Mouse (Mus musculus): ENCODE results near the gene Fam3c.
A peak's percentile ranks its signal among the peaks of the same experiment; 100 is the strongest.
"Not testable (repeated sequence)": the region's sequence is repeated elsewhere in the genome, so short reads cannot be mapped to it uniquely, and the experiment has no call there.

Gene Fam3c

DNA sequence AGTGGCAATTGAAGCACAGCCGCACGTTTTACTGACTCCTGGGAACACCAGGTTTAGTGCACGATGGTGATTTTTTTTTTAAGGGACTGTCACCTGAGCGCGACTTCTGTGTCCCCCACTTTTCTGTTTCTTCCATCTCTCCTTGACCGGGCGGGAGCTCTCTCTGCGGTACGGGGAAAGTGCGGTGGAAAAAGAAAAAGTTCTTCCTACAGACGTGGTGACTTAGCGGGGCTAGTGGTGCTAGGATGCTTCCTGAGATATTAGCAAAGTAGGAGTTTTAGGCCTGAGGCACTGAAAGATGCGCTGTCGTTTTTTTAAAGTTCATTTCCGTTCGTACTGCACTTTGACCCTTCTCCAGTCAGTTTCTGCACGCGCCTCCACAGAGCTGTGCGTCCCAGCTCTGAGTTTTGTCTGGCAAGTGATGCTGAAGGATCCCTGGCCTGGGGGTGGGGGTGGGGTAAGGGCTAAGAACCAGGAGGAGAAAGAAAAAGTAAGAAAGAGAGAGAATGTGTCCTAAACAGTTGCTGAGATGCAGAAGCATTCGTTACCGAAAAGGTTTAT is 66.5 kb downstream of the Fam3c start:
- no peak for DNase-seq

DNA sequence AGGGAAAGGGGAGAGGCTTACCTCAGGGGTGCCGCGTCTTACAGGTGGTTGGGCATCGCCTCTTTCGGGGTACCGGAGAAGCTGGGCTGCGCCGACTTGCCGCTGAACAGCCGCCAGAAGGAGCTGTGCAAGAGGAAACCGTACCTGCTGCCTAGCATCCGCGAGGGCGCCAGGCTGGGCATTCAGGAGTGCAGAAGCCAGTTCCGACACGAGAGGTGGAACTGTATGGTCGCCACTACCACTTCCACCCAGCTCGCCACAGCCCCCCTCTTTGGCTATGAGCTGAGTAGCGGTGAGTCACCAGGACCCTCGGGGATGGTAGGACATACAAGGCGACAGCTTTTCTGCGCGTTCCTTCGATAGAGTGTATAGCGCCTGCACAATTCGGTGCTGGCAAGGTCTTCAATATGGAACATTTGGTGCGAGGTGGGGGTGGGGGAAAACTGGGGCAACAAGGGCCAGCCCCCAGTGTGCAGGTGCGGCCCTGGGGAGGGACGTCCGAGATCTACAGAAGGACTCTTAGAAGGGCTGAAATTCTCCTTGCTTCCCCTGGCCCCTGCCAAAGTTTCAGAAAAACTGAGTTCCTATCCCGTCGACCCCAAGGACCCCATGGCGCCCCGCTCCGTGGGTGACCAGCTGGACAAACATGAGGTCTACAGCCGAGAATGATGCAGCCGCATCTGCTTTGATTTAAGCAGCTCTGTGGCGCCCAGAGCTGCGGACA is 67.1 kb downstream of the Fam3c start:
- DNase-seq: peak; percentile 23 to 27

DNA sequence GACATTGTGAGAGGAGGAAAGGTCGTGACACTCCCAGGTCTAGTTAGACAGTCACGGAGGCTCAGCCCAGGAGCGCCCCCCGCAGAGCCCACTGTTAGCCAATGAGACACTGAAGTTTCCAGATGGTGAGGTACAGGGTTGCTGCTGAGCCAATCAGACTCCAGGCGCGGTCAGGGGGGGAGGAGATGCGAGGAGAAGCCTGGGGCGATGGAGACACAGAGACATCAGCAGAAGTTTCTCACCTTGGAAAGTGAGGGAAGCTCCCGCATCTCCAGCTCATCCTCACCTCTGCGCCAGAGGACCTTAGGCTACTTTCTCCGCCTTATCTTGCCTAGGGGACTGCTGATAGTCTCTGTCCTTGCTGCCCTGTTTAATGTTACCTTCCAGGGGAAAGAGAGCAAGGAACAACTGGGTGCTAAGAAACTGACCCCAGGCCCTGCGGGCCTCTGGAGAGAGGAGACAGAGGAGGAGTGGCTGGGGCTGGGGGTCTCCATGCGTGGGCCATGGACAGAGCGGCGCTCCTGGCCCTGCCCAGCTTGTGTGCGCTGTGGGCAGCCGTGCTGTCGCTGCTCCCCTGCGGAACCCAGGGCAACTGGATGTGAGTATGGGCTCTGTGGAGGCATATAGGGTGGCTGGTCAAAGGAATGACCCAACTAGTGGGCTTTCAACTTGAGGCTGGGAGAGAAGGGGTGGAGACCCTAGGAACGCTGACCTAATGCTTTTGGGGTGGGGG is 67.9 kb downstream of the Fam3c start, which contains the start of gene Wnt16:
Gene Wnt16 (plus strand): TSS at position 224 of the 733 bp plus-strand sequence.
- DNase-seq: peak; percentile 13 to 24

GRCm38 (mm10) chr6:22282405-22282804 is 73.6 kb downstream of the Fam3c start:
- no peak for DNase-seq

DNA sequence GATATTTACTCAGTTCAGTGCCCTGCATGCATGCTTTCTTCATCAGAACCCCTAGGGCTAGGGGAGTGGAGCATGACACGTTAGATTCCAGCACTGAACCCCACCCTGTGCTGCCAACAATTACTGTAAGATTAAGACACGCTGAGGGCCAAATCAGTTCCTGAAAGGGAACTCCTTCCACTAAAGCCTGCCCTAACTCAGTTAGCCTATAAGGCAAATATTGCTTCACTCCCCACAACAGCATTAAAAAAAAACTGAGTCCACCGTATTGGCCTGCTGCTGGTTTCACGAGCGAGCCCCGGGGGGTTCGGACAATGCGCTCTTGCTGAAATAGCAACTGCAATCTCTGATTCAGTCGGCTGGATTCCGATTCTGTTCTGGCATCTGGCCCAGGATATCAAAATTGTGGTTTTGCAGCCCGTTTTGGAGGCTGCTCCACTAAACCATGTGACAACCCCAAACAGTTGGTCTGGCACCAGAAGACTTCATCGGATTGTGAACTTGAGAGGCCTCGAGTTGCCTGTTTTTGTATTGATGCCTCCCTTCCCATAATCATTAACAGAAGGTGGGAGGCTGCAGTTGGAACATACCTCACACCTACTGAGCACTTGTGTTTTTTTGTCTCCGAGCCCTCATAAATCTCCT is 75.7 kb downstream of the Fam3c start:
- DNase-seq: peak; percentile 16

DNA sequence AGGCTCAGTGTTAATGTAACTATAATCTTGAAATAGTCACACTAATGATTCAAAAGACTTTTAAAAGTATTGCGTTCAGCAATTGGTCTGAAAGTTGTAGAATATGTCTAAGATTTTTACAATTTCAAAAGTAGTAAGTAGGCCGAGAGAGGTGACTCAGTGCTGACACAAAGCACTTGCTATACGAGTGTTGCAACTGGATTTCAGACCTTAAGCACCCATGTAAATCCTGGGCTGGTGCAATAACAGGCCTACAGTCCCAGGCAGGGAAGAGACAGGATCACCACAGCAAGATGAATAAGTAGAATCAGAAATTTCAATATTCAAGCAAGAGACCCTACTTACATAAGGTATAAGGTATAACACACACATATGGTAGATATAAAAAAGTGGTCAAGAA is 78.1 kb downstream of the Fam3c start:
- no peak for DNase-seq

- DNase-seq: no peak
These were observed 86.1 kb downstream of the Fam3c start for GRCm38 (mm10) chr6:22269840-22270521.

GRCm38 (mm10) chr6:22268677-22269076 is 87.4 kb downstream of the Fam3c start:
- no peak for DNase-seq

- DNase-seq: no peak
These were observed 88.0 kb downstream of the Fam3c start for GRCm38 (mm10) chr6:22267807-22268667.

DNA sequence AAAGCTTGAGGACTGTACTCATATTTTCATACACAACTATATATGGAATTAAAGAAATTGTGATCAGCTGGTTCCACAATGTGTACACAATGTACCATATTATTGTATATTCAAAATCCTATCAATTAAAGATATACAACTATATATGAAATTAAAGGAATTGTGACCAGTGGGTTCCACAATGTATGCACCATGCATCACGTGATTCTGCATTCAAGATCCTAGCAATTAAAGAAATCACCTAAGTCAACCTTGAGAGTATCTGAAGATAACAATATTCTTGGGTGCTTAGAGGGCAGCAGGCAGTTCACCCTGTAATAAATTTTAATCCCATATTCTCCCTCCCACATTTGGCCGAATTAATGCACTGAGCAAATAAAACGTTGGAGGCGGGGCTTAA is 90.0 kb downstream of the Fam3c start:
- DNase-seq: no peak

- not testable (repeated sequence) for DNase-seq
These were observed 91.9 kb downstream of the Fam3c start for GRCm38 (mm10) chr6:22264094-22264493.

GRCm38 (mm10) chr6:22262519-22262918 is 93.5 kb downstream of the Fam3c start:
- DNase-seq: no peak

DNA sequence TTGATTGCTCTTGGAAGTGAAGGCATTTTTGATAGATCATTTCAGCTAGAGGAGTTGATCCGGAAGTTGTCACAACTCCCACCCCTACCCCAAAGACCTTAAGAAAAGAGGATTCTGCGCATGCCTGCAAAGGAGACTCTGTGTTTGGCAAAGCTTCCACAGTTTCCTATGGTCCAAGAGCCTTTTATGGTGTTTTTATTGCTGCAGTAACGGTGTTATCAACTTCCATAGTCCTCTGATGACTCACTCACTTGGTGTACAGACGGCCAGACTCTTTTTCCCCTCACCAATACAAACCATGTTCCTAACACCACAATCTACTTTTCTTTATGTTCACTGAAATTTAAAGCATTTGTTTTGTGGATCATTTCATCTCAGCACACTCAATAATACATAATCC is 97.3 kb downstream of the Fam3c start:
- no peak for DNase-seq
